Mouse (Mus musculus): Measurements from ENCODE around the gene Nog.

Nog gene

GRCm38 (mm10) chr11:89302056-89302815, at the start of gene Nog:
Nog (minus strand) TSS chr11:89302332.
- peak; percentile 24 for DNase-seq (ENCODE audit: low read depth, low spot score)

GRCm38 (mm10) chr11:89340238-89340637, 38.1 kb upstream of the Nog start:
- no peak for DNase-seq (ENCODE audit: low read depth, low spot score)

- DNase-seq (ENCODE audit: low read depth, low spot score): no peak
Measured at GRCm38 (mm10) chr11:89339783-89340182, 37.7 kb upstream of the Nog start.

GRCm38 (mm10) chr11:89337910-89338309, 35.8 kb upstream of the Nog start:
- no peak for DNase-seq (ENCODE audit: low read depth, low spot score)

GRCm38 (mm10) chr11:89327089-89327881, 25.2 kb upstream of the Nog start:
- no peak for DNase-seq (ENCODE audit: low read depth, low spot score)

GRCm38 (mm10) chr11:89321775-89322174, 19.6 kb upstream of the Nog start:
- DNase-seq (ENCODE audit: low read depth, low spot score): no peak

- no peak for DNase-seq (ENCODE audit: low read depth, low spot score)
Measured at GRCm38 (mm10) chr11:89319675-89320074, 17.5 kb upstream of the Nog start.

- no peak for DNase-seq (ENCODE audit: low read depth, low spot score)
Measured at GRCm38 (mm10) chr11:89318324-89318723, 16.2 kb upstream of the Nog start.

GRCm38 (mm10) chr11:89317757-89318156, 15.6 kb upstream of the Nog start:
- no peak for DNase-seq (ENCODE audit: low read depth, low spot score)

GRCm38 (mm10) chr11:89314374-89314773, 12.2 kb upstream of the Nog start:
- no peak for DNase-seq (ENCODE audit: low read depth, low spot score)

GRCm38 (mm10) chr11:89312378-89312777, 10.2 kb upstream of the Nog start:
- DNase-seq (ENCODE audit: low read depth, low spot score): no peak

GRCm38 (mm10) chr11:89310217-89310616, 8.1 kb upstream of the Nog start:
- no peak for DNase-seq (ENCODE audit: low read depth, low spot score)

- DNase-seq (ENCODE audit: low read depth, low spot score): peak; percentile 80
Measured at GRCm38 (mm10) chr11:89303421-89303820, 1.3 kb upstream of the Nog start.

- no peak for DNase-seq (ENCODE audit: low read depth, low spot score)
Measured at GRCm38 (mm10) chr11:89302816-89303180, 666 bp upstream of the Nog start.

GRCm38 (mm10) chr11:89301331-89302055, 639 bp downstream of the Nog start:
- DNase-seq (ENCODE audit: low read depth, low spot score): peak; percentile 14

GRCm38 (mm10) chr11:89299784-89300775, 2.1 kb downstream of the Nog start:
- peak; percentile 11 for DNase-seq (ENCODE audit: low read depth, low spot score)

- DNase-seq (ENCODE audit: low read depth, low spot score): peak; percentile 14
Measured at GRCm38 (mm10) chr11:89299116-89299783, 2.9 kb downstream of the Nog start.

GRCm38 (mm10) chr11:89298285-89299010, 3.7 kb downstream of the Nog start:
- DNase-seq (ENCODE audit: low read depth, low spot score): peak; percentile 67

- DNase-seq (ENCODE audit: low read depth, low spot score): no peak
Measured at GRCm38 (mm10) chr11:89297521-89297920, 4.6 kb downstream of the Nog start.

Data from embryo, embryonic 11.5 days (tissue).